Mouse (Mus musculus) thymus, adult 18-20 months (tissue): Measurements from ENCODE around the gene Lgmn.

Experiments
- DNase-seq, 2 experiments: peaks; one replicate each; pipeline ENCODE4 v3.0.0; 2022; ENCODE audit warnings: mixed read lengths in 2 of 2

The Lgmn gene

DNA sequence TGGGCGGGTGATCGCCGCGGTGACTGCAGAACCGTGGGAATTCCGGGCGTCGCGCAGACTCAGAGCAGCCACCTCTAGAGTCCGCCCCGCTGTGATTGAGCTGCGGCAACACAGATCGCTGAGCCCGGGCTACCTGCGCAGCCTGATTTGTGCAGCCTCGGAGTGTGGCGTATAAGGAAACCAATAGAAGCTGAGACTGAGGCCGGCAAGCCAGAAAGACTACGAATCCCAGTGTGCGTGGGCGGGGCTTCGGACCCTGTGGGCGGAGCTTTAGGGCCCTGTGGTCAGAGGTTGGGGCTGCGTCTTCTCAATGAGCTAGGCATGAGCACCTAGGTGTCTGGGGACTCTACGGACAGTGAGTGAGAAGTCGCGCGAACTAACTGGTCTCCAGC is at the start of gene Lgmn:
Gene Lgmn, minus strand, starts transcription at position 182 of the 392 bp plus-strand sequence.
- peak; percentile 85 to 91 for DNase-seq

GRCm38 (mm10) chr12:102484946-102485345 is 45.3 kb upstream of the Lgmn start:
- DNase-seq = no peak

- no peak for DNase-seq
These were observed 40.9 kb upstream of the Lgmn start for GRCm38 (mm10) chr12:102480481-102480880.

DNA sequence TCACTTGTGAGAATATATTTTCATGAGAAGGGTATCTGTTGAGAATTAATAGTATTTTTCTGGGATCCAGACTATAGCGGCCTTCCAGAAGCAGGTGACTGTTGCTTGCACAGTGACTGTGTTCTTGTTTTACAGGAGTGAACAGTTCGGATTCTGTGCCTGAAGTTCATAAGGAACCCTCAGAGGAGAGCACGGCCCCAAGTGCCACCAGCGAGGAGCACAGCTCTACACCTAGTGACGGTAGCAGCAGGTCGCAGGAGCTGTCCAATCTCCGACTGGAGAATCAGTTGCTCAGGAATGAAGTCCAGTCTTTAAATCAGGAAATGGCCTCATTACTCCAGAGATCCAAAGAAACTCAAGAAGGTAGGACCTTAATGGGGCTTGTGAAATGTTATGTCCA is 34.8 kb upstream of the Lgmn start:
- DNase-seq = no peak

DNA sequence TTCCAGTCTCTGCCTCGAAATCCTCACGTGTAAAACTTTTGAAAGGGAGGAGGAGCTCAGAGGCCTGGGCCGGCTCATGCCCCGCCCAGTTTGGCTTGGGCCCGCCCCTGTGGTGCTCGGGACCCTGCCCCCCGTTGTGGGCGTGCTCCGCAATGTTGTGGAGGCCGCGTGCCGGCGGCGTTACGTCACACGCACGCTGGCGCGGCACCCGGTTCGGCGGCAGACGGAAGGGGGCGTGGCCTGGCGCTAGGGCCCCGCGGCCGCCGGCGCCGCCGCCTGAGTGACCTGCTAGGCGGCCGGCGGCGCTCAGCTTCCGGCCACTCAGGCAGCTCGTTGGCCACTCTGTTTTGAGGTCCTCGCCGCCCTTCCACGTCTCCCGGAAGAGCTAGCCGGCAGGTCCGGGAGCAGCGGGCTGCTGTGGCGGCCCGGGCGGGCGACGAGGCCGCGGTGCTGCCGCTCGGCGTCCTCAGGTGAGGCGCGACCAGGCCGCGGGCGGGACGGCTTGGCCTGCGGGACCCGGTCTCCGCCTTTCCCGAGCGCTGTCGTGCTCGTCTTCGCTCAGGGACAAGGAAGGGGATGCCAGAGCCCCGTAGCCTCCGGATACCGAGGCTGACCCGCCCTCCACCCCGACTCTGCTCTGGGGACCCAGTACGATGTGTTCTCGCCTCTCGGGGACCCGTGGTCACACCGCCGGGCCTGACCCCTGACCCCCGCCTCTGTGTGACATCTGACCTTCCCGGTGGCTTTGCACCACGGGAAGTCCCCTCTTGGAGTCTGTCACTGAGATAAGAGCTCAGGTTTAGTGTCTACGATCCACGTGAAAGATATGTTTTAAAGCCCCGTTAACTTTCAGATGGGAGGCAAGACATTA is 29.5 kb upstream of the Lgmn start, which contains the start of gene Golga5:
Gene Golga5, plus strand, starts transcription at position 242 of the 871 bp plus-strand sequence.
- peak; percentile 90 to 92 for DNase-seq

- no peak for DNase-seq
These were observed 28.5 kb upstream of the Lgmn start for GRCm38 (mm10) chr12:102468136-102468535.

DNA sequence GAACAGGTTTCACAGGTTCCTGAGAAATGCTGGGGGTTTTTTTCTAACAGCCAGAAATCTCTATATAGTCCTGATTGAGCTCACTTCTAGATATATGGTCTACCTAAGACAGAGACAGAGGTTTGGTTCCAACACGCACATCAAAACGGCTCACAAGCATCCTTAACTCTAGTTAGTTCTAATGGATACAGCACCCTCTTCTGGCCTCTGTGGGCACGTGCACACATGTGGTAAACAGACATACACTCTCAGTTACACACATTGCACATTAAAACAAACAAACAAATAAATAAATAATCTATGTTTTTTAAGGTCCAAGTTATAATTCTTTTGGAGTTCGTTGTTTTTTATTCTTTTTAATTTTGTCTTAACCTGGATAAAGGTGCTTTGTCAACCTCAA is 25.0 kb upstream of the Lgmn start:
- DNase-seq = no peak

- no peak for DNase-seq
These were observed 21.6 kb upstream of the Lgmn start for GRCm38 (mm10) chr12:102461177-102461576.

GRCm38 (mm10) chr12:102460014-102460413 is 20.4 kb upstream of the Lgmn start:
- DNase-seq = no peak

- no peak for DNase-seq
These were observed 17.0 kb upstream of the Lgmn start for GRCm38 (mm10) chr12:102456467-102457193.

DNA sequence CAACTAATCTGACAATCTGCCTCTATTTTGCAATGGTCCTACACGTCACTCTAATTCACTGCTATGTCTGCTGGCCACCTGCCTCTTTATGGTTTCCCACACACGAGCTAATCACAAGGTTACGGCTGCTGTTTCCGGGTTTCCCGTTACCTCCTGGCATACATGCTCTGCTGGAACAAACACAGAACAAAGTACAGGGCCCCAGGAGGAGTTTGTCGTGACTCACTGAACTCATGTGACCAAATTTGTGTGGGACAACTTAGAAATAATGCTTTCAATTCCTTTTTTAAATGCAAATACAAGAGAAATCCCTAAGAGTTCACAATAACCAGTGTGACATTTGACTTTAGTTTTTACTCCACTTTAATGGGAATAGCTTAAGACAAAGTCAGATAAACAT is 14.0 kb upstream of the Lgmn start:
- DNase-seq = no peak

DNA sequence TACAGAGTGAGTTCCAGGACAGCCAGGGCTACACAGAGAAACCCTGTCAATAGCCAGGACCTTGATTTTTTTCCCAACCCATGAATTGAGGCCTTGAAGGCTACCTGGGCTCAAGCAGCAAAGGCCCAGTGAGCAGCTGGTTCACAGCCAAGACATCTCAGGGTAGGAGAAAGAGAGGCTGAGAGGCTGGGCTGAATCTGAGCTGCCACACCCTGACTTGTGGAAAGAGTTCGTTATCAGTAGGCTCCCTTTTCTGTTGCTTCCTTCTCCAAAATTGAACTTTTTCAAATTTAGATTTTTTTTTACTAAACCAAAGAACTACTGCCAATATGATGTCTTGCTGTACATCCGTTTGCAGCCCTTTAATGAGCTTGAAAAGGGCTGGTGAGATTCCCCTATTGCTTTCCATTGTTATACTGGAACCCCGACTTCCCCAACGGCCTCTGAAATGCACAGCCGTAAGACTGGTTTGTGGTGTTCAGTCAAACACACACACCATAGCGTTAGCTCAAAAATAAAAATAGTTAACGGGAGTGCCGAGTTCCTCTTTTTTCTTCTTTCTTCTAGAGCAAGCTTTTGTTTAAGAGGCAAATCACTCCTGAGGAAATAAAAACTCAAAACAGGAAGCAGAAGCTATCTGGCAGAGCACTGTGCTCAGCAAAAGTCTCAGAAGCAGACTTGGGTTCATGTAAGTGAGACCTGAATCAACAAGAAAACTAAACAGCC is 11.7 kb upstream of the Lgmn start:
- DNase-seq = no peak

GRCm38 (mm10) chr12:102450437-102450836 is 10.8 kb upstream of the Lgmn start:
- DNase-seq = no peak

- DNase-seq = no peak
These were observed 5.8 kb upstream of the Lgmn start for GRCm38 (mm10) chr12:102445436-102445835.

- DNase-seq = no peak
These were observed 4.1 kb upstream of the Lgmn start for GRCm38 (mm10) chr12:102443676-102444075.

DNA sequence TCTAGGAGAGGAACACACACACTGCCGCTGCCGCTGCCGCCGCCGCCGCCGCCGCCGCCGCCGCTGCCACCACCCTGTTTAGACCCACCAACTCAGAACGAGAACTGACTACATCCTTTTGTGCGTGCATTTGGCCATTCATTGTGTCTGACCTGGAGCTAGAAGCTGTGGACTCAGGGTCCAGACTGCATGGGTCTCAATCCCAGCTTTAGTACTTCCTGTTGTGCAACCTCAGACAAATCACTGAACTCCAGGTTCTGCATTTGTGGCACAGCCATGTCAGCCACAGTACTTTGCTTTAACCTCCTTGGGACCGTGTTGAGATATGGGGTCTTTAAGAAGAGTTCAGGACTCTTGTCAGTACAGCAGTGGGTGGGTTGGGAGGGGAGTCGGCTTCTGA is 3.0 kb upstream of the Lgmn start:
- DNase-seq = no peak

DNA sequence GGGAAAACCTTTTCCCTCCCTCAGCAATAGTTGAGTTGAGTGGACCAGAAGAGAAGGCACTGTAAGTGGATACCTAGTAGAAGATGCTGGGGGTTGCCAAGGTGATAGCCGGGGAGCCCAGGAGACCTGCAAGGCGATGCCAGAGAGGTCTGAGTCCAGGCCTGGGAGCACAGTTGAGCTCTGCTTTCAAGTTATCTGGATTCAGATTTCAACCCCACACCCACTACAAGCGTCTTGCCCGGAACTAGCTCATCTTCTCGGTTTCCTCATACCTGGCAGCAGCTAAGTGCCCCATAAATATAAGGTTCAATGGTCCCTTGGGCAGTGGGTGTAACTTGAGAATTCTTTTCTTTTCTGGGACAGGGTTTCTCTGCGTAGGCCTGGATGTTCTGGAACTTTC is 1.5 kb upstream of the Lgmn start:
- DNase-seq = no peak

- DNase-seq = no peak
These were observed 938 bp upstream of the Lgmn start for GRCm38 (mm10) chr12:102440551-102440950.

DNA sequence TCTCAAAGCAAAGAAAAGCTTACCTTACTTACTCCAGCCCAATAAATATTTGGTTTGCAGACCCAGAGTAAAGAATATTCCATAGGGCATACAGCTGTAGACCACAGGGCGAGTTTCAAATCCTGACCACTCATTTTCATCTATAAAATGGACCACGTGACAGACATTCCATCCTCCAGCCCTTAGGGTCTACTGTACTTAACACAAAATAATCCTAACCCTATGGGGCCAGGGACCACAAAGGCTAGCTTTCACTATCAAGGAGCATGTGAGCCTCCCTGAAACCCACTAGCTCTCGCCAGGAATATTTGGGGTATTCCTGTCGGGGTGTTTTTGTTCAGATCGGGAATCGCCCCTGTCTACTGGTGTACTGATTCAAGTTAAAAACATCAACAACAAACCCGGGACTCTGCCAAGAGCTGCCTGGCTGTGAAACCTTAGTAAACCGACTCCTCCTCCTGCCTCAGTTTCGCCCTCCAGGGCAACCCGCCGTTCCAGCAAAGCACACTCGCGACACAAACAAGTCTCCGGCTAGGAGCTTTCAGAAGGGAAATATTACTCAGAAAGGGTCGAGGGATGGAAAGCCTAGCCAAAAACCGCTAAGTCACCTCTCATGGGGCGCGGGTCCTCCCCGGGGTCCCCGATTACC is 506 bp downstream of the Lgmn start:
- no peak for DNase-seq

- DNase-seq = no peak
These were observed 1.7 kb downstream of the Lgmn start for GRCm38 (mm10) chr12:102437952-102438351.

DNA sequence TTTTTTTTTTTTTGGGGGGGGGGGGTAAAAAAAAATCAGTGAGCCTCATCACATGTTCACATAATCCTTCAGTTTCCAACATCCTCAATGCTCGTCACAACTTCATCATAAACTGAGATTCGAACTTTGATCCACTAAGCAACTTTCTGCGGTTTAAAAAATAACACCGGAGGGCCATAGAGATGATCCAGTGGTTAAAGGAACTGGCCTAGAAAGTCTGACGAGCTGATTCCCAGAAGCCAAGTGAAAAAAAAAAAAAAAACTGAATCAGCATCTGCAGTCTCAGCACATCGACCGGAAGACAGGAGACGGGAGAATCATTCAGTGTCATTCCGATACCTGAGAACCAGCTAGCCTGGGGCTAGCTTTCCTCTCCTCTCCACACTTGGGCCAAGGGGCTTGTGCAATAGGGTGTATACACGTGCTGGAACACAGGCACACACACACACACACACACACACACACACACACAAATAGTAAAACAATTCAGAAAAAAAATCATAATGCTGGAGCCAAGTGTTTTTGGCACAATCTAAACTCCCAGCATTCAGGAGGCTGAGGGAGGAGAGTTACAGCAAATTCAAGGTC is 2.6 kb downstream of the Lgmn start:
- no peak for DNase-seq

DNA sequence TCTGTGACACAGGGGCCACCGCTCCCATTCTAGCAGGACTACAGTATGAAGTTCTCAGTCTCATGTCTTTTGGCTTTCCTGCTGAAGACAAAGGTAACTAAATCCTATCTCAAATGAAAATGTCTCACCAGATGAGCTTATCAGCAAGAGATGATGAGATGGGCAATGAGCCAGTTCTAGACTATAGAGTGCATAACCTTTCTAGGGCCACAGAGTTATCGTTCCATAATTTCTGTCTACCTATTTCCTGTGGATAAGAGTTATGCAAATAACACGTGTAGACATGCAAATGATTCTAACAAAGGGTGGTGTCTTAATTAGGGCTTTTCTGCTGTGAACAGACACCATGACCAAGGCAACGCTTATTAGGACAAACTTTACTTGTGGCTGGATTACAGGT is 5.5 kb downstream of the Lgmn start:
- no peak for DNase-seq
